ENCODE assay signal across 8 mouse cellular contexts in genomic region chr6:39573791-39574554, GRCm38 (mm10). TPM values are rescaled to one million over a fixed set of nuclear protein-coding genes. Genes with fewer than 3 reads are reported as not detected.
DNase-seq lines count a peak whose midpoint lies in the region; ATAC-seq and TF ChIP-seq lines count a peak whose summit lies in the region.

TSS of gene Adck2 (plus strand) at chr6:39573873.

- H3K36me3 ChIP-seq in hindbrain, embryonic 10.5 days, result peaks cover 12% of the 10 kb centered on the region
- H3K36me3 ChIP-seq in lung, postnatal 0 days (ENCODE audit: insufficient read depth, low read length), result peaks cover 8% of the 10 kb centered on the region; the same call in 1 of the 2 replicates

- ATAC-seq in lung, postnatal 0 days, result peak; percentile 96

- H3K27ac ChIP-seq in hindbrain, embryonic 10.5 days, result peak within 1 kb of the TSS; percentile 94
- H3K27ac ChIP-seq in lung, postnatal 0 days (ENCODE audit: low read length), result peak within 1 kb of the TSS; percentile 90

- H3K9me3 ChIP-seq in hindbrain, embryonic 10.5 days, result no peaks in the 10 kb centered on the region
- H3K9me3 ChIP-seq in lung, postnatal 0 days (ENCODE audit: low read length), result no peaks in the 10 kb centered on the region

- peak; percentile 78 for DNase-seq in MN1 (ENCODE audit: low spot score)
- DNase-seq in cerebellum, adult 9-10 months, result peak; percentile 83
- peak in 1 of 2 experiments; percentile 85 for DNase-seq in frontal cortex, adult 2 months (ENCODE audit: extremely low spot score in 1 of 2, low spot score in 1 of 2)
- DNase-seq in hindbrain, embryonic 10.5 days (ENCODE audit: low spot score), result peak; percentile 88
- peak; percentile 83 for DNase-seq in layer of hippocampus, adult 9-11 months
- DNase-seq in lung, postnatal 0 days (ENCODE audit: low spot score), result peak; percentile 91
- peak; percentile 47 for DNase-seq in ovary, postnatal 14 days (ENCODE audit: low spot score)
- DNase-seq in thymus, postnatal 10 days (ENCODE audit: low spot score in 2 of 2), result peak; percentile 66 to 74

- H3K4me3 ChIP-seq in hindbrain, embryonic 10.5 days, result peak within 1 kb of the TSS; percentile 81
- peak within 1 kb of the TSS; percentile 66 for H3K4me3 ChIP-seq in lung, postnatal 0 days (ENCODE audit: low read depth, low read length)

- H3K9ac ChIP-seq in lung, postnatal 0 days (replicated peaks; ENCODE audit: low read depth), result peak within 1 kb of the TSS; percentile 62

- no peak for TF ChIP-seq EP300 in lung, postnatal 0 days (IDR thresholded peaks at IDR 0.05)

- no peaks in the 10 kb centered on the region for H3K27me3 ChIP-seq in hindbrain, embryonic 10.5 days (ENCODE audit: insufficient read depth, poor library complexity, severe bottlenecking)
- no peaks in the 10 kb centered on the region for H3K27me3 ChIP-seq in lung, postnatal 0 days (replicated peaks; ENCODE audit: insufficient read depth, low read length)

- peak within 1 kb of the TSS; percentile 87 for H3K4me2 ChIP-seq in lung, postnatal 0 days (replicated peaks; ENCODE audit: low read depth, low read length)

- H3K4me1 ChIP-seq in hindbrain, embryonic 10.5 days (replicated peaks), result peaks cover 17% of the 10 kb centered on the region
- H3K4me1 ChIP-seq in lung, postnatal 0 days (ENCODE audit: insufficient read depth, low read depth, low read length), result peaks cover 6% of the 10 kb centered on the region; the same call in 1 of the 2 replicates

- TF ChIP-seq CTCF in lung, postnatal 0 days (IDR thresholded peaks at IDR 0.05), result peak; percentile 55

- WGBS in hindbrain, embryonic 10.5 days, result 1% methylated on average over 49 of the region's 49 CpGs
- WGBS in lung, postnatal 0 days, result 2% methylated on average over 31 of the region's 49 CpGs

RNA-seq across cellular contexts. Expression of gene Adck2, which starts in this region (rescaled TPM):
- 20.5 and 22.7 TPM in 2 replicates for polyA plus RNA-seq in frontal cortex, adult 2 months (2012; rRNA removed)
- polyA plus RNA-seq in hindbrain, embryonic 10.5 days (2016; fragmentation: Nextera tagmentation; extraction: Ambion mirVana), result 29.3 and 30.8 TPM in 2 replicates
- polyA plus RNA-seq in lung, postnatal 0 days (2015; fragmentation: Nextera tagmentation; extraction: Ambion mirVana), result 24.6 and 25.7 TPM in 2 replicates
